Mouse (Mus musculus): Measurements from ENCODE around the gene Plin4. TPM values are rescaled to one million over a fixed set of nuclear protein-coding genes. Genes with fewer than 3 reads are reported as not detected.

Plin4 gene
- 0.24 TPM for polyA plus RNA-seq (2014; fragmentation: Illumina TruSeq; extraction: RNeasy Lipid Tissue Mini Kit (QIAGEN cat#74804); ENCODE audit: low read depth, low replicate concordance)

DNA sequence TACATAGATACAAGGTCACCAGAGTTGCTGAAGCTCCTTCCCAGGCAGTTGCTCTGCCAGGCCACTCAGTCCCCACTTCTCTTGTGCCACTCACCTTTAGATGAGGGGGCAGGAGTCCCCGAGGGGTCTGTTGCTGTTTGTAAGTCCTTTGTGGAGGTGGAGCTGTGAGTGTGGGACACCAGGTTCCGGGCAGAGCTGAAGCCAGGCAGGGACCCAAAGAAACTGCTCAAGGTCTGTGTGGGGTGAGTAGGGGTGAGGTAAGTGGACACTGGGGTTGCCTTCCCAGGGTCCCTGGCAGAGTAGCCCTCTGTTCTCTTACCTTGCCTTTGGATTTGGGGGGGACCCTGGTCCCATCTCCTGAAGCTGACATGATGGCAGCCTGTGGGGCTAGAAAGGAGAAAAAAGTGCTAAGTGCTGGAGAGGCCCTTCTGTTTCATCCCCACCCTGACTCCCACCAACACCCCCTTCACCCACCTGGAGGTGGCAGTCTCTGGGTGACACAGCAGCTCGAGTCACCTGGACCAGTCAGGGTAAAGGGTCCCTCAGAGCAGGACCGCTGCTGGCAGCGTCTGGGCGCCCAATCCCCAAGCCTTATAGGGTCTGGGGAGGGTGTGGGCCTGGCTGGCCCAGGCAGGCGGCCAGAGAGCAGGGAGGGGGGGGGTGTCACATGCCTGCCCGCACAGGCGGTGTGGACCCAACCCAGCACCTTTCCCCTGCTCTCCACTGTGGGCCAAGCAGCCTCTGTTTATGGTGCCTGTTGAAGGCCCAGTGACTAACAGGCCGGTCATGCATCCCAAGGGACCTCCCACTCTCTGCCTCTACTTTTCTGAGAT lies at the start of gene Plin4:
Plin4 (minus strand) TSS at position 585 of the 833 bp plus-strand sequence.

DNA sequence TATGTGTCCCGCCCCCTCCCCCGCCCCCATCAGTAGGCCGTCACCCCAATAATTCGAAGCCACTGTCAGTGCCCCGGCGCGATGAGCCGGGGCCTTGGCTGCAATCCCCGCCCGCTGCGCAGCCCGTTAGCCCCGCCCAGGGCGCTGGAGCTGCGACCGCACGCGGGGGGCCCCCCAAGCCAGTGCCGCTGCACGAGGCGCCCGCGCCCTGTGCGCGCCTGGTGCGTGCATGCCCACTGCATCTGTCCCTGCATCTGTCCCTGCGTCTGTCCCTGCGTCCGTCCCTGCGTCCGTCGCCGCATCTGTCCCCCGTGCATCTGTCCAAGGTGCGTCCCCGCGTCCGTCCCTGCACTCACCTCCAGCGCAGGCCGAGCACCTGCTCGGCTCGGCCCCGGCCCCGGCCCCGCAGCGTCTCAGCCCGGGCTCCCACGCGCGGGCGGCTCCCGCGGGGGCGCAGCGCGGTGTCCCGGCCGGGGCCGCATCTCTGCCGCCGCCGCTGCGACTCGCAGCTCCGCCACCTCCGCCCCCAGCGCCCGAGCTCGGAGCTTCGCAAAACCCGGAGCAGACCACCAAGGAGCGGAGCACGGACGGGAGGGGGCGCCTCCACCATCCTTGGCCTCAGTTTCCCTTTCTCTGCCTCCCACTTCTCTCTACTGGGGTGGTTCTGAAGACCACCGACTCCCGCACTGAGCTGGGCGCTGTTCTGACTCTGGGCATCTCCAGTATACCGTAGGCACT lies 30.4 kb upstream of the Plin4 start, which contains the start of gene Sema6b:
Sema6b (minus strand) TSS at position 486 of the 738 bp plus-strand sequence.

DNA sequence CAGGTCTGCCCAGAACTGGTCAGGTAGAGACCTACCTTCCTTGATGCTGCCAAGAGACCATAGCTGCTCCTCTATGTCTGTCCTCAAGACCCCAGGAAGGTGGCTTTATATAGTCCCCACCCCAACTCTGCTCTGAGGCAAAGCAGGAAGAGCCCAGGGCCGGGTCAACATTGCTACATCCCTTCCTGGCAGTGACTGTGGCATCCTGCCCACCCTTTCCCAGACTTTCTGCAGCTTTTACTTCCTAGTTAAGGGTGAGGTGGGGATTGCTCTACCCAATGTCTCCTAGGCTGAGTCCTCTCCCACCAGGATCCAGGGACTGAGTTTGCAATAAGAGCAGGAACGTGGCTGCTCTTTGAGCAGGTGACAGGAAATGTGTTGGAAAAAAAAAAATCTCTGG lies 12.2 kb upstream of the Plin4 start, which contains the start of gene Lrg1:
Lrg1 (minus strand) TSS at position 176 of the 400 bp plus-strand sequence.

DNA sequence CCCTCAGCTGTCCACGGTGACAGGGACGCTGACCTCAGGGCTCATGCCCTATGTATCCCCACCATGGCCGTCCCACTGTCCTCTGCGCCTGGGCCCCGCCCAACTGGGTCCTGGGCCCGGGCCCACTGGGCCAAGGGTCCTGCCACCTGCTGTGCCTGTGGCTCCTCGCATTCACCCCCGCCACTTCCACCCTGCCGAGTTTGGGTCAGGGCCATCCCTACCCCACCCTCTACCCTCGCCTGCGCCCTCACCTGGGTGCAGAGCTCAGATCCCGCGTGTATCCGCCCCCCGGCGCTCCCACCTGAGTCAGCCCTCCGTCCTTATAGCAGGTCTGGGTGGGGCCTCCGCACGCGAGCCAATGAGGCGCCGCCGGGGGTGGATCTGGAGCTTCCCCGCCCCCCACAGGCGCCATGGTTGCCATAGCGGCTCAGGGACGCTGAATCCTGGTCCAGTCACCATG lies 7.7 kb upstream of the Plin4 start, which contains the start of gene Plin5:
Plin5 (minus strand) TSS at position 346 of the 460 bp plus-strand sequence.

DNA sequence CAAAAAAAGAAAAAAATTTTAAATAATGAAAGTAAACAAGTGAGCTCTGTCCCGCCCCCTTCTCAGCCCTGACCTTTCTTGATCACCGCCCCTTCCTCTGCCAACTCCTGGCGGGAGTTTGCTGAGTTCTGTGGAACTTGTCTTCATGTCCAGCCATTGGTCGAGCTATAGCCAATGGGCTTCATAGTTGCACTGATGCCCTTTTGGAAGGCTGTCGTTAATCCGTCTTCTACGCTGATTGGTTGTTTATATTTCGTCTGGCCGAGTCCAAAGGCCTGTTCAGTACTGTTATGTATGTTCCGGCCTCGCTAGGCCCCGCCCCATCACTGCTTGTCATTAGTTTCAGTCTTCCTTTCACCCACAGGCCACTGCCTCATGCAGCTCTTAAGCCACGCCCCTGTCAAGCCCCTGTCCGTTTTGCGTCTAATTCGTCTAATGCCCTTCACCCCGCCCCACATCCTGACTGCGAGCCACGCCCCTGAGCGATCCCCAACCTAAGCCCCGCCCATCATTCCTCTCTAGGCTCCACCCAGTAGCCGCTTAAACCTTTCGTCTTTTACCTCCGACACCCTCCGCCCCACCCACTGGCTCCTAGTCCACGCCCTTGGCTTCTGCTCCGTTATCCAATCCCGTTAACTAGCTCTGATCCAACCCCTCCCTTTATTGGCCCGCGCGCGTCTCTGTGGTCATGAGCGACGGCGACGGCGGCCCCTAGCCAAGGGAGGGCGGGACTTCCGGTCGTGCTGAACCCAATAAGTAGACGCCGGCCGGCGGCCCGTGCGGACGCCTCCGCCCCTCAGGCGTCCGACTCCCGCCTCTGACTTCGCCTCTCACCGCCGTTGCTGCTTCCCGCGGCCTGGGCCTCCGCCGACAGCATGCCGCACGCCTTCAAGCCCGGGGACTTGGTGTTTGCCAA lies 30.5 kb downstream of the Plin4 start, which contains the start of gene Hdgfl2:
Hdgfl2 (plus strand) TSS at position 755 of the 916 bp plus-strand sequence.

DNA sequence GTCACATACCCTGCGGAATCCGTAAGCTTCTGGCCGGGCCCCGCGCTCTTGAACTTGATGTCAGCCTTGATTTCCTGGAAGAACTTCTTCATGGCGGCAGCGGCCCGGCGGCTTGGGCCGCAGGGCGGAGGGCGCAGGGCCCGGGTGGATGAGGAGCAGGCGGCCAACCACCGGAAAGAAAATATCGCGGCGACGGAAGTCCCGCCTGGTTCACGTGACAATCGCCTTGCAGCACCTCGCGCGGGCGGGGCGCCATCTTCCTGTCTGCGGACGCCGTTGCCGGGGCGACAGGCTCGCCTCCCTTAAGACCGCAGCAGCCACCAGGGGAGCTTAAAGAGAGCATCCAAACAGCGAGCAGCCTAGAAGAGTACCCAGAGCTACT lies 34.8 kb downstream of the Plin4 start, which contains the start of gene Ubxn6:
Ubxn6 (minus strand) TSS at position 202 of the 382 bp plus-strand sequence.

Other genes with a start within 250 kb of the Plin4 start
- gene Zfp119a, start 230.9 kb downstream of the Plin4 start, polyA plus RNA-seq (2014; fragmentation: Illumina TruSeq; extraction: RNeasy Lipid Tissue Mini Kit (QIAGEN cat#74804); ENCODE audit: low read depth, low replicate concordance): 15.8 TPM
- gene Zfp959, start 217.7 kb downstream of the Plin4 start, polyA plus RNA-seq (2014; fragmentation: Illumina TruSeq; extraction: RNeasy Lipid Tissue Mini Kit (QIAGEN cat#74804); ENCODE audit: low read depth, low replicate concordance): 23.9 TPM
- 11.8 TPM for gene Zfp119b, start 160.3 kb downstream of the Plin4 start, polyA plus RNA-seq (2014; fragmentation: Illumina TruSeq; extraction: RNeasy Lipid Tissue Mini Kit (QIAGEN cat#74804); ENCODE audit: low read depth, low replicate concordance)
- gene Ebi3, start 157.2 kb downstream of the Plin4 start, polyA plus RNA-seq (2014; fragmentation: Illumina TruSeq; extraction: RNeasy Lipid Tissue Mini Kit (QIAGEN cat#74804); ENCODE audit: low read depth, low replicate concordance): not detected
- 0.45 TPM for gene Yju2, start 150.7 kb downstream of the Plin4 start, polyA plus RNA-seq (2014; fragmentation: Illumina TruSeq; extraction: RNeasy Lipid Tissue Mini Kit (QIAGEN cat#74804); ENCODE audit: low read depth, low replicate concordance)
- gene Shd, start 139.3 kb downstream of the Plin4 start, polyA plus RNA-seq (2014; fragmentation: Illumina TruSeq; extraction: RNeasy Lipid Tissue Mini Kit (QIAGEN cat#74804); ENCODE audit: low read depth, low replicate concordance): not detected
- not detected for gene Fsd1, start 123.3 kb downstream of the Plin4 start, polyA plus RNA-seq (2014; fragmentation: Illumina TruSeq; extraction: RNeasy Lipid Tissue Mini Kit (QIAGEN cat#74804); ENCODE audit: low read depth, low replicate concordance)
- gene Stap2, start 104.2 kb downstream of the Plin4 start, polyA plus RNA-seq (2014; fragmentation: Illumina TruSeq; extraction: RNeasy Lipid Tissue Mini Kit (QIAGEN cat#74804); ENCODE audit: low read depth, low replicate concordance): 10.6 TPM
- gene Mpnd, start 104.1 kb downstream of the Plin4 start, polyA plus RNA-seq (2014; fragmentation: Illumina TruSeq; extraction: RNeasy Lipid Tissue Mini Kit (QIAGEN cat#74804); ENCODE audit: low read depth, low replicate concordance): 1.8 TPM
- 0.42 TPM for gene Sh3gl1, start 73.2 kb downstream of the Plin4 start, polyA plus RNA-seq (2014; fragmentation: Illumina TruSeq; extraction: RNeasy Lipid Tissue Mini Kit (QIAGEN cat#74804); ENCODE audit: low read depth, low replicate concordance)
- gene Chaf1a, start 69.4 kb downstream of the Plin4 start, polyA plus RNA-seq (2014; fragmentation: Illumina TruSeq; extraction: RNeasy Lipid Tissue Mini Kit (QIAGEN cat#74804); ENCODE audit: low read depth, low replicate concordance): 0.13 TPM
- 15.0 TPM for gene Ubxn6, start 34.8 kb downstream of the Plin4 start, polyA plus RNA-seq (2014; fragmentation: Illumina TruSeq; extraction: RNeasy Lipid Tissue Mini Kit (QIAGEN cat#74804); ENCODE audit: low read depth, low replicate concordance)
- gene Hdgfl2, start 30.2 kb downstream of the Plin4 start, polyA plus RNA-seq (2014; fragmentation: Illumina TruSeq; extraction: RNeasy Lipid Tissue Mini Kit (QIAGEN cat#74804); ENCODE audit: low read depth, low replicate concordance): 4.5 TPM
- gene Plin5, start 7.8 kb upstream of the Plin4 start, polyA plus RNA-seq (2014; fragmentation: Illumina TruSeq; extraction: RNeasy Lipid Tissue Mini Kit (QIAGEN cat#74804); ENCODE audit: low read depth, low replicate concordance): 8.7 TPM
- gene Lrg1, start 12.2 kb upstream of the Plin4 start, polyA plus RNA-seq (2014; fragmentation: Illumina TruSeq; extraction: RNeasy Lipid Tissue Mini Kit (QIAGEN cat#74804); ENCODE audit: low read depth, low replicate concordance): 5.9 TPM
- not detected for gene Sema6b, start 30.5 kb upstream of the Plin4 start, polyA plus RNA-seq (2014; fragmentation: Illumina TruSeq; extraction: RNeasy Lipid Tissue Mini Kit (QIAGEN cat#74804); ENCODE audit: low read depth, low replicate concordance)
- gene Tnfaip8l1, start 52.7 kb upstream of the Plin4 start, polyA plus RNA-seq (2014; fragmentation: Illumina TruSeq; extraction: RNeasy Lipid Tissue Mini Kit (QIAGEN cat#74804); ENCODE audit: low read depth, low replicate concordance): 7.9 TPM
- gene Mydgf, start 74.1 kb upstream of the Plin4 start, polyA plus RNA-seq (2014; fragmentation: Illumina TruSeq; extraction: RNeasy Lipid Tissue Mini Kit (QIAGEN cat#74804); ENCODE audit: low read depth, low replicate concordance): 15.3 TPM
- gene Dpp9, start 109.1 kb upstream of the Plin4 start, polyA plus RNA-seq (2014; fragmentation: Illumina TruSeq; extraction: RNeasy Lipid Tissue Mini Kit (QIAGEN cat#74804); ENCODE audit: low read depth, low replicate concordance): 1.1 TPM
- gene Fem1a, start 147.0 kb upstream of the Plin4 start, polyA plus RNA-seq (2014; fragmentation: Illumina TruSeq; extraction: RNeasy Lipid Tissue Mini Kit (QIAGEN cat#74804); ENCODE audit: low read depth, low replicate concordance): 2.0 TPM
- gene Ticam1, start 167.0 kb upstream of the Plin4 start, polyA plus RNA-seq (2014; fragmentation: Illumina TruSeq; extraction: RNeasy Lipid Tissue Mini Kit (QIAGEN cat#74804); ENCODE audit: low read depth, low replicate concordance): 0.61 TPM
- gene Plin3, start 183.1 kb upstream of the Plin4 start, polyA plus RNA-seq (2014; fragmentation: Illumina TruSeq; extraction: RNeasy Lipid Tissue Mini Kit (QIAGEN cat#74804); ENCODE audit: low read depth, low replicate concordance): 6.8 TPM
- not detected for gene Arrdc5, start 190.5 kb upstream of the Plin4 start, polyA plus RNA-seq (2014; fragmentation: Illumina TruSeq; extraction: RNeasy Lipid Tissue Mini Kit (QIAGEN cat#74804); ENCODE audit: low read depth, low replicate concordance)
- gene Uhrf1, start 193.5 kb upstream of the Plin4 start, polyA plus RNA-seq (2014; fragmentation: Illumina TruSeq; extraction: RNeasy Lipid Tissue Mini Kit (QIAGEN cat#74804); ENCODE audit: low read depth, low replicate concordance): not detected
- 0.64 TPM for gene Kdm4b, start 216.3 kb upstream of the Plin4 start, polyA plus RNA-seq (2014; fragmentation: Illumina TruSeq; extraction: RNeasy Lipid Tissue Mini Kit (QIAGEN cat#74804); ENCODE audit: low read depth, low replicate concordance)

Measured in liver, adult 10 weeks (tissue).